Comparison of ENCODE assay signal across 10 mouse cellular contexts in the genomic region with DNA sequence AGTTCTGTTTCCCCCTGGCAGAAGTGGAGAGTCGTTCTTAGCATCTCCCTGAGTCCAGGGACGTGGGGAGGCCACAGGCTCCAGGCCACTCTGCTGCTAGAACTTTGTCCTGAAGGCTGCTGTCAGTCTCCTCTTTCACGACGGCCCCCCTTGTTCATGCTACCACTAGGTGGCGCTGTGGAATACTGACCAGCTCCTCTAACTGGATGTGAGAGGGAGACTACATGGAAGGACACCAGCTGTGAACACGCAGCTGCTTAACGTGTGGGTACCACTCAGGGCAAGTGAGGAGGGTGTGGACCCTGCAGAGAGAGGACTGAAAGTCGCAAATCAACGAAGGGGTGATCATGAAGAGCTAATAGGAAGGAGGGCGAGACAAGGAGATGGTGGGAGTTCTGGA. TPM values are rescaled to one million over a fixed set of nuclear protein-coding genes. Genes with fewer than 3 reads are reported as not detected.
A peak's percentile ranks its signal among the peaks of the same experiment; 100 is the strongest.
DNase-seq lines count a peak whose midpoint lies in the region; ATAC-seq and TF ChIP-seq lines count a peak whose summit lies in the region.
"Had no signal": no experiment of that assay in that cellular context is flagged by ENCODE, and none has a peak within 500 bp of the region (broad histone marks: within the 10 kb centered on the region; RNA-seq: fewer than 3 reads in every experiment).

No protein-coding gene starts in this region.

- ATAC-seq in kidney, embryonic 15.5 days (replicated peaks; ENCODE audit: low FRiP score): no peak
- peak; percentile 42 to 50; a peak in 2 of 4 replicates for ATAC-seq in hematopoietic stem cell, adult 5-6 weeks (replicated peaks in 1 of 2; ENCODE audit: insufficient read depth in 1 of 2, low FRiP score in 2 of 2, low TSS enrichment in 1 of 2, low read depth in 1 of 2, poor library complexity in 2 of 2, severe bottlenecking in 2 of 2)

- no peak for TF ChIP-seq POLR2A in lung, adult 2 months (IDR thresholded peaks at IDR 0.05; ENCODE audit: borderline replicate concordance, extremely low read depth, low read depth, low read length)

- TF ChIP-seq CTCF in lung, adult 2 months (IDR thresholded peaks at IDR 0.05; ENCODE audit: insufficient read depth, low read length): peak; percentile 82

- 0 out of 2 replicates have a peak, but pooled peaks cover 14% of the 10 kb centered on the region for H3K27me3 ChIP-seq in kidney, embryonic 15.5 days

- DNase-seq in kidney, adult 18-20 months: peak; percentile 73
- DNase-seq in adrenal gland, adult 8-10 months: peak; percentile 50
- peak; percentile 82 for DNase-seq in embryo, embryonic 11 days
- DNase-seq in lung, adult 2 months: peak; percentile 62
- DNase-seq in retina, postnatal 7 days (ENCODE audit: low read depth, low spot score): peak; percentile 65
- DNase-seq in urinary bladder, postnatal 10 days (ENCODE audit: low spot score): peak; percentile 28

- no peak overlapping the region for H3K27ac ChIP-seq in kidney, embryonic 15.5 days
- H3K27ac ChIP-seq: neural tube, embryonic 13.5 days had no signal

- WGBS in kidney, embryonic 15.5 days: 14% methylated on average over 10 of the region's 10 CpGs
- 14% methylated on average over 10 of the region's 10 CpGs for WGBS in lung, adult 2 months

- H3K9ac ChIP-seq in kidney, embryonic 15.5 days: no peak overlapping the region
- H3K9ac ChIP-seq: neural tube, embryonic 13.5 days had no signal

- peaks cover 23% of the 10 kb centered on the region for H3K4me1 ChIP-seq in kidney, embryonic 15.5 days
- no peaks in the 10 kb centered on the region for H3K4me1 ChIP-seq in lung, adult 2 months (ENCODE audit: control insufficient read depth, insufficient read depth, low read length)

- H3K9me3 ChIP-seq in kidney, embryonic 15.5 days (replicated peaks): no peaks in the 10 kb centered on the region
- H3K9me3 ChIP-seq: neural tube, embryonic 13.5 days had no signal

- no peak overlapping the region for H3K4me2 ChIP-seq in kidney, embryonic 15.5 days
- H3K4me2 ChIP-seq: neural tube, embryonic 13.5 days had no signal

- H3K4me3 ChIP-seq in kidney, embryonic 15.5 days (replicated peaks): no peak overlapping the region
- no peak overlapping the region for H3K4me3 ChIP-seq in lung, adult 2 months (replicated peaks; ENCODE audit: extremely low read depth, low read depth, low read length)
- H3K4me3 ChIP-seq: neural tube, embryonic 13.5 days had no signal

- H3K36me3 ChIP-seq in kidney, embryonic 15.5 days: no peaks in the 10 kb centered on the region
- H3K36me3 ChIP-seq: neural tube, embryonic 13.5 days had no signal

RNA-seq across cellular contexts. Expression of a gene that starts 21.3 kb away (rescaled TPM):
- 9.0 and 9.3 TPM in 2 replicates for polyA plus RNA-seq in kidney, embryonic 15.5 days (2015; fragmentation: Nextera tagmentation; extraction: Ambion mirVana)
- total RNA-seq in adrenal gland, adult 8-10 months (2022): 1 to 10 TPM; 1.0 to 3.2 (median 1.6) TPM
- total RNA-seq in hematopoietic stem cell, adult 5-6 weeks (2017): 4.9 and 16.0 TPM in 2 replicates
- polyA plus RNA-seq in lung, adult 2 months (2012; rRNA removed): 1.5 and 1.8 TPM in 2 replicates

RNA-seq across cellular contexts. Expression of a gene that starts 37.3 kb away (rescaled TPM):
- polyA plus RNA-seq in kidney, embryonic 15.5 days (2015; fragmentation: Nextera tagmentation; extraction: Ambion mirVana): 7.0 and 8.7 TPM in 2 replicates
- 10 to 100 TPM; 46.9 to 60.1 (median 53.5) TPM for total RNA-seq in adrenal gland, adult 8-10 months (2022)
- total RNA-seq in hematopoietic stem cell, adult 5-6 weeks (2017): 8.3 and 10.3 TPM in 2 replicates
- 101 and 114 TPM in 2 replicates for polyA plus RNA-seq in lung, adult 2 months (2012; rRNA removed)

RNA-seq across cellular contexts. Expression of a gene that starts 43.8 kb away (rescaled TPM):
- 192 and 203 TPM in 2 replicates for polyA plus RNA-seq in kidney, embryonic 15.5 days (2015; fragmentation: Nextera tagmentation; extraction: Ambion mirVana)
- 100 to 1,000 TPM; 151 to 162 (median 155) TPM for total RNA-seq in adrenal gland, adult 8-10 months (2022)
- 40.2 and 52.0 TPM in 2 replicates for total RNA-seq in hematopoietic stem cell, adult 5-6 weeks (2017)
- 129 and 145 TPM in 2 replicates for polyA plus RNA-seq in lung, adult 2 months (2012; rRNA removed)

RNA-seq across cellular contexts. Expression of a gene that starts 45.5 kb away (rescaled TPM):
- polyA plus RNA-seq in kidney, embryonic 15.5 days (2015; fragmentation: Nextera tagmentation; extraction: Ambion mirVana): 1.9 and 2.0 TPM in 2 replicates
- 10 to 100 TPM; 19.7 to 36.9 (median 26.9) TPM for total RNA-seq in adrenal gland, adult 8-10 months (2022)
- 3.9 and 9.6 TPM in 2 replicates for total RNA-seq in hematopoietic stem cell, adult 5-6 weeks (2017)
- polyA plus RNA-seq in lung, adult 2 months (2012; rRNA removed): 31.3 and 32.8 TPM in 2 replicates

RNA-seq across cellular contexts. Expression of a gene that starts 50.8 kb away (rescaled TPM):
- not detected in 2 replicates for polyA plus RNA-seq in kidney, embryonic 15.5 days (2015; fragmentation: Nextera tagmentation; extraction: Ambion mirVana)
- total RNA-seq in adrenal gland, adult 8-10 months (2022): not detected
- total RNA-seq in hematopoietic stem cell, adult 5-6 weeks (2017): not detected in 2 replicates
- 1.8 and 2.4 TPM in 2 replicates for polyA plus RNA-seq in lung, adult 2 months (2012; rRNA removed)
- polyA plus RNA-seq: frontal cortex, adult 2 months had no signal

Comparison
In these comparisons a context has a peak if more than half of its experiments do, and no peak if none do; other contexts are left out.
1. DNase-seq: peak in every context shown above with its lines; median percentile 82 in embryo, embryonic 11 days; 73 in kidney, adult 18-20 months; 65 in retina, postnatal 7 days; 62 in lung, adult 2 months; 50 in adrenal gland, adult 8-10 months; 28 in urinary bladder, postnatal 10 days.